Mouse (Mus musculus) cerebellum, adult 2 months (tissue): Measurements from ENCODE around the gene Rps6kb1.

Experiments
- CTCF ChIP-seq: fragments of 200-500 bp; IDR thresholded peaks from 2 replicates; pipeline ENCODE4 v1.5.1; 2011; ENCODE audit warnings: low read depth, mild to moderate bottlenecking, control low read depth, low read length, moderate library complexity, borderline replicate concordance; ENCODE audit not compliant: insufficient read depth
- POLR2A ChIP-seq: fragments of 200-500 bp; IDR thresholded peaks from 2 replicates; pipeline ENCODE4 v1.6.1; 2011; ENCODE audit warnings: low read length, control low read depth, borderline replicate concordance; ENCODE audit not compliant: insufficient read depth

GRCm38 (mm10) chr11:86471785-86472184 lies 72.8 kb downstream of the Rps6kb1 start:
- TF ChIP-seq POLR2A, result no peak
- no peak for TF ChIP-seq CTCF
